Mouse (Mus musculus) brown adipose tissue, adult 24 weeks (tissue): ENCODE measurements at regions not wholly inside any gene's neighbourhood (a gene's known extent, or its start where the extent isn't known, plus 50 kb on each side); places are given as distances from the start of the nearest gene placed in this dataset.
A peak's percentile ranks its signal among the peaks of the same experiment; 100 is the strongest.

Experiments used
- H3K27ac ChIP-seq: fragments of 200-500 bp; replicated peaks from 2 replicates; pipeline ENCODE4 v1.5.1; 2012; ENCODE audit warnings: low read depth, mild to moderate bottlenecking, low read length
- H3K4me1 ChIP-seq: fragments of 200-500 bp; 2 replicates; pipeline ENCODE4 v1.6.1; 2012; ENCODE audit warnings: low read length, mixed read lengths; ENCODE audit not compliant: control insufficient read depth, insufficient read depth, insufficient read length
- H3K4me3 ChIP-seq: fragments of 200-500 bp; 2 replicates; pipeline ENCODE4 v1.5.1; 2012; ENCODE audit warnings: low read depth, mild to moderate bottlenecking, low read length, moderate library complexity; ENCODE audit not compliant: insufficient read depth

GRCm38 (mm10) chr6:89236892-89237646 is 125.4 kb downstream of the Plxna1 start:
- Histone ChIP-seq H3K4me3 (no peak overlapping the region), H3K4me1 (peaks cover 5% of the 10 kb centered on the region; the same call in 1 of the 2 replicates), H3K27ac (no peak overlapping the region)

DNA sequence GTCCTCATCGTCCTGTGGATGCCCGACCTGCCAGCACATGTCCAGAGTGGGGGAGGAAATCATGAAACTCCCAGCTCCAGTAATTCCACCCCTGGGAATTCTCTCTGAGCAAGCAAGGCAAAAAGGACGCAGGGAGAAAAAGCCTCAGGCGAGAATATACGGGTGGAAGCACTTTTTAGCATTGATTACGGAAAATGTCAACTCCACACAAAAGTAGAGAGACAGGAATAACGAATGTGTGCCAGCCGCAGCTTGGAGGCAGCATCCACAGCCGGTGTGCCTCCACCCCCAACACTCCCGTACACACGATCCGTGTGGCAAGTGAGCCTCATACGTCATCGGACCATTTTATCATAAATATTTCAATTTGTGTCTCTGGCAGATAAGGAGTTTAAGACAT is 123.5 kb downstream of the Plxna1 start:
- Histone ChIP-seq H3K4me3 (no peak overlapping the region), H3K4me1 (peaks cover 5% of the 10 kb centered on the region; the same call in 1 of the 2 replicates), H3K27ac (no peak overlapping the region)

GRCm38 (mm10) chr6:89239511-89239910 is 122.9 kb downstream of the Plxna1 start:
- no peak overlapping the region for H3K4me3 ChIP-seq
- H3K27ac ChIP-seq = no peak overlapping the region
- peaks cover 5% of the 10 kb centered on the region; the same call in 1 of the 2 replicates for H3K4me1 ChIP-seq

DNA sequence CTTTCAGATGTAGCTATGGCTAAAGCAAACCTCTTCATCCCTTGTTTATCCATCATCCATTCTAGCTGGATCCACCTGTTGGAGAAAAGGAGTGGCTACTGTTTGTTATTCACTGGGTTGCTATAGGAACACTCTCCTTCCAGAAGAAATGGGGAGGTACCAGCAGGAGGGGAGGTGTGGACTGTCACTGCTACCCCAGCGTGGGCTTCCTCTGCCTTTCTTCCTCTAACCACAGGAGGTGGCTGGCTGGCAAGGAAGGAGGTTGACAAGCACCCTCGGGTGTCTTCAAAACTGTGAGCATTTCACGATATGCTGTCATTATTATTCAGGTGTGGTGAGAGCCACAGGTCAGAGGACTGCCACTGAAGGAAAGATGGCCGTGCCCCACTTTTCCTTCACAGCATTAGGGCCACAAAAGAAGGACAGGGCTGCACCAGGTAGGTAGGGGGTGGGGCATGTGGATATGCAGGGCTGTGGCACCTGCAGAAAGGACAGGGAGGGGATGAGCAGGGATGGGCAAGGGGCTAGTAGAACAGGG is 122.2 kb downstream of the Plxna1 start:
- Histone ChIP-seq H3K4me3 (no peak overlapping the region), H3K27ac (no peak overlapping the region), H3K4me1 (peaks cover 5% of the 10 kb centered on the region; the same call in 1 of the 2 replicates)

GRCm38 (mm10) chr6:89242371-89243288 is 119.8 kb downstream of the Plxna1 start:
- Histone ChIP-seq H3K4me1 (no peaks in the 10 kb centered on the region), H3K4me3 (no peak overlapping the region), H3K27ac (no peak overlapping the region)

DNA sequence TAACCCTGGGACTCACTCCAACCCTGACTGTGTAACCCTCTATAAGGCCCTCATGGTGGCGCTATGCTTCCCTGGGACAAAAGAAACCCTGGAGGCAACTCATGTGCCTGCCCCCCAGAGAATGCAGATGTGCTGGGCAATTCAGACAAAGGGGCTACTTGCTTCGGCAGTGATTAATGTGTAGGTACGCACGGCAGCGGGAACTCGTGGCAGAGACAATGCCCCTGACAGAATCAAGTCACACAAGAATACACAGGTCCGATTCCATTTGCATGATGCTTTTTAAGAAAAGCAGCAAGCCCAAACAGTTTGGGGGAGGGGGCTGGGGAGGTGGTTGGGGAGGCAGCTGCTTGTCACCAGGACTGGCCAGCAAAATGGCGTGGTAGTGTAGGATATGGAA is 116.9 kb downstream of the Plxna1 start:
- Histone ChIP-seq H3K27ac (no peak overlapping the region), H3K4me1 (no peaks in the 10 kb centered on the region), H3K4me3 (no peak overlapping the region)

- H3K4me3 ChIP-seq = no peak overlapping the region
- no peaks in the 10 kb centered on the region for H3K4me1 ChIP-seq
- H3K27ac ChIP-seq = no peak overlapping the region
These were observed 116.2 kb downstream of the Plxna1 start for GRCm38 (mm10) chr6:89246261-89246660.

DNA sequence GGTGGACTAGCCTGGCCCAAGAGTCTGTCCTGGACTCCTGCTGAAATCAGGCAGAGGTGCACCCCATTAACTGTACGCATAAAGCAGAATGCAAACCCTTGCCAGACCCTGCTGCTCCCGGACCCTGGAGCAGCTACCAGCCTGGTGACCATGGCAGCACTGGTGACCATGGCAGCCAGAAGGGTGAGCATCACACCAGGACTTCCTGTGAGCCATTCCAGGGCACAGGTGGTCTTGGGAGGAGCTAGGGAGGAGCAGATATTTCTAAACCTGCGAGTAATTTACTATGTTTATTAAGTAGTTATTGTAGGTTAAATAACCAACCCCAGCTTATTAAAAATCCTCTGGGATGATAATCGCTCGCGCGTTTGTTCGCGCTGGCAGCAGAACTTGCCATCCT is 113.8 kb downstream of the Plxna1 start:
- Histone ChIP-seq H3K27ac (no peak overlapping the region), H3K4me1 (no peaks in the 10 kb centered on the region), H3K4me3 (no peak overlapping the region)

- Histone ChIP-seq H3K4me1 (no peaks in the 10 kb centered on the region), H3K4me3 (no peak overlapping the region), H3K27ac (no peak overlapping the region)
These were observed 113.1 kb downstream of the Plxna1 start for GRCm38 (mm10) chr6:89249303-89249702.

DNA sequence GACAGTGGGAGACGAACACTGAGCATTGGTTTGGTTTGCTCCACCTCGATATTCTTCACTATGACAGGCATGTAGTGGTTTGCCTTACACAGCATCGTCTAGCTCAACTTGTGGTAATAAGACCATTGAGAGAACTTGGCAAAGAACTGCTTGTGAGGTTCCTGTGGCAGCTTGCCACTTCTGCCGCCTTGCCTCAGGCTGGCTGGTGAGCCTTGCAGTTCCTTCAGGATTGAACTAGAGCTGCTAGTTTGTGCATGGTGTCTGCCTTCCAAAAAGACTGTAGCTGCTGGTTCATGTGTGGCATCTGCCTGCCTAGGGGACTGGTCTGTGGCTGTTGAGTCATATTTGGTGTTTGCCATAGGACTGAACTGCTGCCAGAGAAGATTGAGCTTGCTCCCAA is 110.8 kb downstream of the Plxna1 start:
- H3K4me1 ChIP-seq = no peaks in the 10 kb centered on the region
- no peak overlapping the region for H3K27ac ChIP-seq
- H3K4me3 ChIP-seq = no peak overlapping the region

DNA sequence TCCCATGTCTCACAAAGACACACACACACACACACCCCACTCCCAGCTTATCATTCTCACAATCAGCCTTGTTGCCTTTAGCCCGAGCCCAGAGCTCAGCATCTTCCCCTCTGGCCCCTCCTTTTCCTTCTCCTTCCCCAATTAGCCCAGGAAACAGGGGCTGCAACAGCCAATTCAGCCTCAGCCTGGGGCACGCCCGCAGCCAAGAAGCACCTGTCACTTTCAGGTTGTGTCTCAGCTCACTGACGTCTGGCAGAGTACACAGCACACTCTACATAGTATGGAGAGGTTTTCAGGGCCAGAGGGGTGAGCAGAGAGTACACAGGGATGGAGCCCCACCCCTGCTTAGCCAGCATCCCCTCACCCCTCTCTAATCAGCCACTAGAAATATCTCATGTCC is 106.4 kb downstream of the Plxna1 start:
- Histone ChIP-seq H3K4me1 (no peaks in the 10 kb centered on the region), H3K27ac (peak overlapping the region; percentile 67), H3K4me3 (no peak overlapping the region)

GRCm38 (mm10) chr6:89256630-89257292 is 105.7 kb downstream of the Plxna1 start:
- Histone ChIP-seq H3K4me1 (no peaks in the 10 kb centered on the region), H3K27ac (peak overlapping the region; percentile 67), H3K4me3 (no peak overlapping the region)

- Histone ChIP-seq H3K27ac (peak overlapping the region; percentile 56), H3K4me3 (no peak overlapping the region), H3K4me1 (no peaks in the 10 kb centered on the region)
These were observed 105.0 kb downstream of the Plxna1 start for GRCm38 (mm10) chr6:89257416-89257815.

DNA sequence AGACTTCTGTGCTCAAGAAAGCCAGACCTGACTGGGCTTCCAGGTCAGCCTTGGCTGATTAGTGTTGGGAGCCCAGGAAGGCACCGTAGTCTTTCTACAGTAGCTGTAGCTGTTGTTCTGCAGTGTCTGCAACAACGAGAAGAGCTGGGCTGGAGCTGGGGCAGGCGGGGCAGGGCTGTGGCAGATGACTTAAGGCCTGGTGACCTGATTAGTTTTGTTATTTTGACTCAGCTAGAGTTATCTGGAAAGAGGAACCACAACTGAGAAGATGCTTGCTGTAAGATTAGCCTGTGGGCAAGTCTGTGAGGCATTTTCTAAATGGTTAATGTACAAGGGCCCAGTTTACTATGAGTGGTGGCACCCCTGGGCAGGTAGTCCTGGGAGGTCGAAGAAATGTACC is 104.3 kb downstream of the Plxna1 start:
- Histone ChIP-seq H3K4me3 (no peak overlapping the region), H3K4me1 (no peaks in the 10 kb centered on the region), H3K27ac (peak overlapping the region; percentile 86)

DNA sequence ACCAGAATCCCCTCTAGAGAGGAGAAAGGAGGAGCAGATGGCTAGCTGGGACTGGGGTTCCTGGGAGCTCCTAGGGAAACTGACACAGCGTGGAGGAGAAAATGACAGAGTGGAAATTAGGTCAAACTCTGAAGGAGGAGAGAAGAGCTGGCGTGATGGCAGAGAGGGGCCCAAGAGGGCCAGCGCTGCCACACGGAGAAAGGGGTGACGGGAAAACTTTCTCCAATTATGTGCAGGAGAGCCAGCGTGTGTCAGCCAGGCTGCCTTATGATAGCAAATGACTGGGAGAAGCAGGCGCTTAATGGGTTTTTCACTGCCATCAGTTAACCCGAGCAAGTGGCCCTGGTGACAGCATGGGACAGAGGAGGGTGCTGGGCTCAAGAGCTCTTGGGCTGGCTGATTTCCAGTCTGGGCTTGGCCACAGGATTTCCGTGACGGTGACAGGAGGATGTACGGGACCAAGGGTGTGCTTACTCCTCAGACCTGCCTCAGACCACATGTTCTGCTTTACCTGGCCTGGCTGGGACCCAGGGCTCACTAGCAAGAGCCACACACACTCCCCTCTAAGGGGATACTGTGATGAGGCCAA is 102.9 kb downstream of the Plxna1 start:
- Histone ChIP-seq H3K4me3 (no peak overlapping the region), H3K4me1 (no peaks in the 10 kb centered on the region), H3K27ac (no peak overlapping the region)
